7 mouse cellular contexts compared by ENCODE assay signal in genomic region chr2:173020430-173020829, GRCm38 (mm10). TPM values are rescaled to one million over a fixed set of nuclear protein-coding genes. Genes with fewer than 3 reads are reported as not detected.
DNase-seq lines count a peak whose midpoint lies in the region; ATAC-seq and TF ChIP-seq lines count a peak whose summit lies in the region.

Rbm38 (plus strand) TSS chr2:173020498.

- TF ChIP-seq EP300 in liver, postnatal 0 days (IDR thresholded peaks at IDR 0.05; ENCODE audit: low read depth), result no peak

- no peaks in the 10 kb centered on the region for H3K9me3 ChIP-seq in liver, postnatal 0 days (ENCODE audit: low read length)

- WGBS in liver, postnatal 0 days (ENCODE audit: insufficient replicate concordance), result 47% methylated on average over 11 of the region's 11 CpGs

- peaks cover 66% of the 10 kb centered on the region for H3K4me1 ChIP-seq in liver, postnatal 0 days (ENCODE audit: insufficient read depth)

- H3K27me3 ChIP-seq in C2C12 (ENCODE audit: control insufficient read depth, insufficient read depth, insufficient read length), result no peaks in the 10 kb centered on the region
- no peaks in the 10 kb centered on the region for H3K27me3 ChIP-seq in liver, postnatal 0 days (ENCODE audit: insufficient read depth, low read length)

- H3K4me2 ChIP-seq in liver, postnatal 0 days (ENCODE audit: low read depth, low read length), result peak within 1 kb of the TSS; percentile 92

- peaks cover 36% of the 10 kb centered on the region for H3K79me2 ChIP-seq in C2C12 (ENCODE audit: control insufficient read depth, insufficient read depth)

- H3ac ChIP-seq in C2C12 (ENCODE audit: control insufficient read depth, insufficient read length, low read depth), result peak within 1 kb of the TSS; percentile 53

- peaks cover 5% of the 10 kb centered on the region for H3K79me3 ChIP-seq in C2C12 (ENCODE audit: low read depth)

- no peak for DNase-seq in heart, postnatal 14 days
- no peak for DNase-seq in liver, postnatal 0 days
- DNase-seq in urinary bladder, adult 18-20 months (ENCODE audit: low spot score in 2 of 2), result no peak
- no peak for DNase-seq in B cell, adult 2 months

- peak within 1 kb of the TSS; percentile 56 for H3K9ac ChIP-seq in liver, postnatal 0 days (replicated peaks)

- intact Hi-C loops in heart, postnatal 14 days (cut with DNase I), result no loop called here

- H3K27ac ChIP-seq in liver, postnatal 0 days (ENCODE audit: low read depth), result 0 out of 2 replicates have a peak within 1 kb of the TSS, but pooled peaks have one; percentile 0

- TF ChIP-seq CTCF in C2C12 (IDR thresholded peaks at IDR 0.05; ENCODE audit: control insufficient read depth, insufficient read depth, insufficient read length), result no peak
- TF ChIP-seq CTCF in liver, postnatal 0 days (IDR thresholded peaks at IDR 0.05; ENCODE audit: low read depth), result no peak

- H3K4me3 ChIP-seq in C2C12 (ENCODE audit: insufficient read depth, poor library complexity, severe bottlenecking), result peak within 1 kb of the TSS; percentile 6
- H3K4me3 ChIP-seq in liver, postnatal 0 days (ENCODE audit: low read depth, low read length), result peak within 1 kb of the TSS; percentile 93

- peaks cover 8% of the 10 kb centered on the region for H3K36me3 ChIP-seq in C2C12 (ENCODE audit: control insufficient read depth, insufficient read depth)
- H3K36me3 ChIP-seq in liver, postnatal 0 days (replicated peaks; ENCODE audit: insufficient read depth, low read length), result peaks cover 36% of the 10 kb centered on the region

- ATAC-seq in CD4-positive, CD25-positive, alpha-beta regulatory T cell, adult 4 months, result no peak
- ATAC-seq in erythroblast, adult 5-6 weeks (replicated peaks; ENCODE audit: low FRiP score, poor library complexity, severe bottlenecking), result no peak
- ATAC-seq in liver, postnatal 0 days, result no peak

TF ChIP-seq in C2C12, 6 proteins besides CTCF, POLR2A, EP300 and RAD21:
- TF ChIP-seq MYOG (IDR thresholded peaks at IDR 0.05; ENCODE audit: control insufficient read depth, extremely low read depth, insufficient read length), result no peak
- no peak for TF ChIP-seq USF1 (IDR thresholded peaks at IDR 0.05; ENCODE audit: low read depth)
- no peak for TF ChIP-seq MAX (IDR thresholded peaks at IDR 0.05)
- no peak for TF ChIP-seq FOSL1 (IDR thresholded peaks at IDR 0.05; ENCODE audit: insufficient read depth, low read length, poor library complexity, severe bottlenecking)
- no peak for TF ChIP-seq CEBPB (IDR thresholded peaks at IDR 0.05; ENCODE audit: low read depth)
- no peak for TF ChIP-seq MYOD1 (IDR thresholded peaks at IDR 0.05; ENCODE audit: control insufficient read depth, insufficient read length, low read depth)

RNA-seq across cellular contexts. Expression of gene Rbm38, which starts in this region (rescaled TPM):
- 31.3 TPM for polyA plus RNA-seq in C2C12 (2012; fragmentation: generic; extraction: Trizol)
- polyA plus RNA-seq in CD4-positive, CD25-positive, alpha-beta regulatory T cell, adult 4 months (2017; shearing (Covaris generic)), result 100 to 1,000 TPM; 154 to 194 TPM
- 1,075 and 1,106 TPM in 2 replicates for total RNA-seq in erythroblast, adult 5-6 weeks (2015; ENCODE audit: low replicate concordance)
- 502 and 855 TPM in 2 replicates for total RNA-seq in erythroblast, adult 5-6 weeks (2017; ENCODE audit: low replicate concordance)
- 100 to 1,000 TPM; 198 to 232 TPM for total RNA-seq in heart, postnatal 14 days (2021)
- polyA plus RNA-seq in liver, postnatal 0 days (2015; fragmentation: Nextera tagmentation; extraction: Ambion mirVana), result 124 and 126 TPM in 2 replicates
